Mouse (Mus musculus) gastrocnemius, postnatal 14 days (tissue): Measurements from ENCODE around the gene Cib3. TPM values are rescaled to one million over a fixed set of nuclear protein-coding genes. Genes with fewer than 3 reads are reported as not detected.

Source experiments
- DNase-seq: peaks from one replicate; pipeline ENCODE4 v3.0.0; 2021; ENCODE audit warnings: mixed read lengths
- intact Hi-C: fragments of 180-260 bp; cut with DNase I; formaldehyde crosslinking; loops from one replicate; pipeline ENCODE4 v1.15.1; 2025; ENCODE audit warnings: low total_unique reads
- total RNA-seq, 2 experiments: library from RNA; stranded (reverse); gene quantifications; 2 replicates each; pipeline ENCODE4 v1.2.3; 2021

The Cib3 gene
- total RNA-seq, 2 experiments from 2014 or later, result not detected

DNA sequence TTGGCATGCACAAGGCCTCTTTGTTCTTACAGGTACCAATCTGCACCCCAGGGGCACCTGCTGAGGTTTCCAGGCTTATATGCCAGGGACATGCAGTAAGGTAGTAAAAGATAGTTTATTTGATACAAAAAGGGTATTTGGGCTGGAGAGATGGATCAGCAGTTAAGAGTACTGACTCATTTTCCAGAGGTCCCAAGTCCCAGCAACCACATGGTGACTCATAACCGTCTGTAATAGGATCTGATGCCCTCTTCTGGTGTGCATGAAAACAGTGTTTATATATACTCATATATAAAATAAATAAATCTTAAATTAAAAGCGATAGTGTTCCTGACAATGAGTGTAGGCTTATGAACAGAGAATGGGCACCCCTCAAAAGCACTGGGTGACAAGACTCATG lies 54.5 kb downstream of the Cib3 start:
- DNase-seq, result no peak
- intact Hi-C loops, result no loop called here

Other genes starting within 250 kb of the Cib3 start
- under 1 TPM in 1 of 2 experiments, not detected in 1; 0.31 TPM for gene Cyp4f18, start 203.2 kb downstream of the Cib3 start, total RNA-seq
- not detected for gene Olfr372, start 171.6 kb downstream of the Cib3 start, total RNA-seq
- gene Olfr373, start 129.7 kb downstream of the Cib3 start, total RNA-seq, result not detected
- gene Olfr374, start 105.8 kb downstream of the Cib3 start, total RNA-seq, result not detected
- 10 to 100 TPM; 76.3 to 97.2 TPM for gene Tpm4, start 77.9 kb downstream of the Cib3 start, total RNA-seq
- gene Rab8a, start 51.6 kb downstream of the Cib3 start, total RNA-seq, result 10 to 100 TPM; 17.4 to 18.7 TPM
- gene Hsh2d, start 23.2 kb downstream of the Cib3 start, total RNA-seq, result not detected
- gene Gm11034, start 799 bp upstream of the Cib3 start, total RNA-seq, result not detected
- 10 to 100 TPM; 10.9 to 13.4 TPM for gene Fam32a, start 6.9 kb upstream of the Cib3 start, total RNA-seq
- gene Ap1m1, start 27.2 kb upstream of the Cib3 start, total RNA-seq, result 10 to 100 TPM; 24.7 to 27.2 TPM
- gene Gm10282, start 92.4 kb upstream of the Cib3 start, total RNA-seq, result 1 to 10 TPM; 5.1 to 7.5 TPM
- gene Klf2, start 106.2 kb upstream of the Cib3 start, total RNA-seq, result 10 to 100 TPM; 19.1 to 24.1 TPM
- 10 to 100 TPM; 23.2 to 23.4 TPM for gene Eps15l1, start 208.6 kb upstream of the Cib3 start, total RNA-seq
- gene Calr3, start 231.0 kb upstream of the Cib3 start, total RNA-seq, result 1 to 10 TPM; 1.7 to 1.8 TPM
- gene 1700030K09Rik, start 231.0 kb upstream of the Cib3 start, total RNA-seq, result 1 to 10 TPM; 3.1 to 3.2 TPM